Mouse (Mus musculus) midbrain, embryonic 10.5 days (tissue): ENCODE measurements around the gene Clic5. TPM values are rescaled to one million over a fixed set of nuclear protein-coding genes. Genes with fewer than 3 reads are reported as not detected.
A peak's percentile ranks its signal among the peaks of the same experiment; 100 is the strongest.

Experiments used
- DNase-seq: peaks from one replicate; pipeline ENCODE4 v3.0.0-alpha.2; 2017; ENCODE audit warnings: low spot score
- H3K27ac ChIP-seq: fragments of 300-500 bp; sonication (generic); replicated peaks from 2 replicates; pipeline ENCODE4 v1.5.1; 2016; ENCODE audit warnings: mild to moderate bottlenecking
- H3K27me3 ChIP-seq: fragments of 300-500 bp; sonication (generic); 2 replicates; pipeline ENCODE4 v1.6.1; 2016; ENCODE audit warnings: low read depth, mild to moderate bottlenecking; ENCODE audit not compliant: poor library complexity, severe bottlenecking
- H3K36me3 ChIP-seq: fragments of 300-500 bp; sonication (generic); 2 replicates; pipeline ENCODE4 v1.6.1; 2016; ENCODE audit warnings: mild to moderate bottlenecking, moderate library complexity
- H3K4me1 ChIP-seq: fragments of 300-500 bp; sonication (generic); 2 replicates; pipeline ENCODE4 v1.6.1; 2016
- H3K4me3 ChIP-seq: fragments of 300-500 bp; sonication (generic); 2 replicates; pipeline ENCODE4 v1.5.1; 2016; ENCODE audit warnings: mild to moderate bottlenecking, moderate library complexity
- H3K9me3 ChIP-seq: fragments of 300-500 bp; sonication (generic); replicated peaks from 2 replicates; pipeline ENCODE4 v1.6.1; 2016; ENCODE audit warnings: mild to moderate bottlenecking
- WGBS: fragments of 180-500 bp; shearing (Covaris S2); methylation state at CpG from one replicate; pipeline ENCODE4 v1.1.7; 2016; 5-methylcytosine and 5-hydroxymethylcytosine counted together
- polyA plus RNA-seq: library from polyadenylated mRNA; unstranded; fragments of >200 nt; fragmentation: Nextera tagmentation; extraction: Ambion mirVana; gene quantifications from 2 replicates; pipeline ENCODE4 v1.2.1, GENCODE M21; 2016

The Clic5 gene
- polyA plus RNA-seq, 1 experiment from 2014 or later: 0.23 TPM

GRCm38 (mm10) chr17:44205562-44205961, 17.2 kb downstream of the Clic5 start:
- 83% methylated on average over 3 of the region's 3 CpGs for WGBS
- Histone ChIP-seq H3K4me1 (no peaks in the 10 kb centered on the region), H3K36me3 (no peaks in the 10 kb centered on the region), H3K4me3 (no peak overlapping the region), H3K9me3 (no peaks in the 10 kb centered on the region), H3K27me3 (no peaks in the 10 kb centered on the region), H3K27ac (no peak overlapping the region)
- DNase-seq: no peak

GRCm38 (mm10) chr17:44208900-44209299, 20.5 kb downstream of the Clic5 start:
- H3K4me1 ChIP-seq: no peaks in the 10 kb centered on the region
- no peaks in the 10 kb centered on the region for H3K36me3 ChIP-seq
- no peaks in the 10 kb centered on the region for H3K27me3 ChIP-seq
- 78% methylated on average over 4 of the region's 4 CpGs for WGBS
- H3K4me3 ChIP-seq: no peak overlapping the region
- no peak for DNase-seq
- no peaks in the 10 kb centered on the region for H3K9me3 ChIP-seq
- H3K27ac ChIP-seq: no peak overlapping the region

GRCm38 (mm10) chr17:44212960-44213619, 24.7 kb downstream of the Clic5 start:
- H3K4me3 ChIP-seq: no peak overlapping the region
- no peaks in the 10 kb centered on the region for H3K4me1 ChIP-seq
- WGBS: 89% methylated on average over 5 of the region's 5 CpGs
- H3K9me3 ChIP-seq: no peaks in the 10 kb centered on the region
- H3K27ac ChIP-seq: no peak overlapping the region
- DNase-seq: no peak
- no peaks in the 10 kb centered on the region for H3K27me3 ChIP-seq
- no peaks in the 10 kb centered on the region for H3K36me3 ChIP-seq

GRCm38 (mm10) chr17:44215196-44215799, 26.9 kb downstream of the Clic5 start:
- no peaks in the 10 kb centered on the region for H3K4me1 ChIP-seq
- DNase-seq: no peak
- H3K27me3 ChIP-seq: no peaks in the 10 kb centered on the region
- no peaks in the 10 kb centered on the region for H3K9me3 ChIP-seq
- WGBS: 91% methylated on average over 9 of the region's 9 CpGs
- H3K27ac ChIP-seq: no peak overlapping the region
- H3K36me3 ChIP-seq: no peaks in the 10 kb centered on the region
- H3K4me3 ChIP-seq: no peak overlapping the region

- WGBS: 88% methylated on average over 2 of the region's 2 CpGs
- H3K4me1 ChIP-seq: no peaks in the 10 kb centered on the region
Measured at GRCm38 (mm10) chr17:44217185-44217584, 28.8 kb downstream of the Clic5 start.

GRCm38 (mm10) chr17:44219943-44220342, 31.6 kb downstream of the Clic5 start:
- WGBS: 93% methylated on average over 2 of the region's 2 CpGs
- H3K9me3 ChIP-seq: no peaks in the 10 kb centered on the region
- H3K36me3 ChIP-seq: no peaks in the 10 kb centered on the region
- H3K4me1 ChIP-seq: no peaks in the 10 kb centered on the region
- H3K4me3 ChIP-seq: no peak overlapping the region
- H3K27me3 ChIP-seq: no peaks in the 10 kb centered on the region
- no peak for DNase-seq
- no peak overlapping the region for H3K27ac ChIP-seq

More at GRCm38 (mm10) chr17:44217185-44217584, 28.8 kb downstream of the Clic5 start:
- H3K27ac ChIP-seq: no peak overlapping the region
- no peaks in the 10 kb centered on the region for H3K27me3 ChIP-seq
- H3K36me3 ChIP-seq: no peaks in the 10 kb centered on the region
- no peak overlapping the region for H3K4me3 ChIP-seq
- H3K9me3 ChIP-seq: no peaks in the 10 kb centered on the region
- no peak for DNase-seq

GRCm38 (mm10) chr17:44228428-44228827, 40.0 kb downstream of the Clic5 start:
- Histone ChIP-seq H3K9me3 (no peaks in the 10 kb centered on the region), H3K4me1 (no peaks in the 10 kb centered on the region), H3K36me3 (no peaks in the 10 kb centered on the region), H3K27ac (no peak overlapping the region), H3K27me3 (no peaks in the 10 kb centered on the region), H3K4me3 (no peak overlapping the region)
- 96% methylated on average over 5 of the region's 5 CpGs for WGBS
- DNase-seq: no peak

GRCm38 (mm10) chr17:44230083-44230482, 41.7 kb downstream of the Clic5 start:
- H3K9me3 ChIP-seq: no peaks in the 10 kb centered on the region
- no peak overlapping the region for H3K4me3 ChIP-seq
- DNase-seq: no peak
- no peaks in the 10 kb centered on the region for H3K27me3 ChIP-seq
- no peaks in the 10 kb centered on the region for H3K36me3 ChIP-seq
- H3K27ac ChIP-seq: no peak overlapping the region
- WGBS: 87% methylated on average over 10 of the region's 10 CpGs
- no peaks in the 10 kb centered on the region for H3K4me1 ChIP-seq

GRCm38 (mm10) chr17:44239030-44239721, 50.8 kb downstream of the Clic5 start:
- Histone ChIP-seq H3K4me3 (peak overlapping the region; percentile 27), H3K27me3 (no peaks in the 10 kb centered on the region; the same call in 1 of the 2 replicates), H3K9me3 (peaks cover 6% of the 10 kb centered on the region; the same call in 1 of the 2 replicates), H3K4me1 (peaks cover 23% of the 10 kb centered on the region), H3K36me3 (no peaks in the 10 kb centered on the region), H3K27ac (peak overlapping the region; percentile 59)
- DNase-seq: peak; percentile 33
- WGBS: 17% methylated on average over 10 of the region's 10 CpGs

- Histone ChIP-seq H3K27ac (no peak overlapping the region), H3K4me3 (no peak overlapping the region), H3K4me1 (peaks cover 28% of the 10 kb centered on the region), H3K27me3 (peaks cover 8% of the 10 kb centered on the region), H3K36me3 (no peaks in the 10 kb centered on the region), H3K9me3 (peaks cover 6% of the 10 kb centered on the region; the same call in 1 of the 2 replicates)
- DNase-seq: no peak
- 94% methylated on average over 2 of the region's 2 CpGs for WGBS
Measured at GRCm38 (mm10) chr17:44240742-44241141, 52.4 kb downstream of the Clic5 start.

- H3K9me3 ChIP-seq: peaks cover 6% of the 10 kb centered on the region; the same call in 1 of the 2 replicates
- H3K4me3 ChIP-seq: no peak overlapping the region
- H3K27ac ChIP-seq: no peak overlapping the region
- peaks cover 19% of the 10 kb centered on the region for H3K4me1 ChIP-seq
- 24% methylated on average over 5 of the region's 5 CpGs for WGBS
- H3K27me3 ChIP-seq: peaks cover 8% of the 10 kb centered on the region
- no peak for DNase-seq
- H3K36me3 ChIP-seq: no peaks in the 10 kb centered on the region
Measured at GRCm38 (mm10) chr17:44244096-44244495, 55.7 kb downstream of the Clic5 start.

- WGBS: 24% methylated on average over 7 of the region's 7 CpGs
- no peak for DNase-seq
- peaks cover 6% of the 10 kb centered on the region; the same call in 1 of the 2 replicates for H3K9me3 ChIP-seq
- H3K4me3 ChIP-seq: no peak overlapping the region
- peaks cover 14% of the 10 kb centered on the region for H3K4me1 ChIP-seq
- H3K36me3 ChIP-seq: no peaks in the 10 kb centered on the region
- H3K27ac ChIP-seq: no peak overlapping the region
- peaks cover 8% of the 10 kb centered on the region for H3K27me3 ChIP-seq
Measured at GRCm38 (mm10) chr17:44244625-44245024, 56.2 kb downstream of the Clic5 start.
